ENCODE assay signal across 8 mouse cellular contexts in genomic region chr15:84629680-84630079, GRCm38 (mm10). TPM values are rescaled to one million over a fixed set of nuclear protein-coding genes. Genes with fewer than 3 reads are reported as not detected.
DNase-seq lines count a peak whose midpoint lies in the region; ATAC-seq and TF ChIP-seq lines count a peak whose summit lies in the region.

No protein-coding gene starts in this region.

- H3K4me2 ChIP-seq in forebrain, postnatal 0 days (ENCODE audit: low read depth): no peak overlapping the region
- H3K4me2 ChIP-seq in liver, embryonic 11.5 days: no peak overlapping the region

- 17% methylated on average over 3 of the region's 3 CpGs for WGBS in forebrain, postnatal 0 days
- 11% methylated on average over 3 of the region's 3 CpGs for WGBS in liver, embryonic 11.5 days

- H3K27me3 ChIP-seq in forebrain, postnatal 0 days (ENCODE audit: insufficient read depth, low read length): no peaks in the 10 kb centered on the region
- no peaks in the 10 kb centered on the region for H3K27me3 ChIP-seq in liver, embryonic 11.5 days (replicated peaks; ENCODE audit: control insufficient read depth, insufficient read depth, low read length)

- peak; percentile 90 for TF ChIP-seq CTCF in forebrain, postnatal 0 days (IDR thresholded peaks at IDR 0.05; ENCODE audit: low read depth)

- H3K4me3 ChIP-seq in forebrain, postnatal 0 days (ENCODE audit: low read depth, low read length): no peak overlapping the region
- H3K4me3 ChIP-seq in liver, embryonic 11.5 days (ENCODE audit: low read depth, low read length): no peak overlapping the region

- peak; percentile 62 to 64 for DNase-seq in heart, postnatal 10 days
- no peak for DNase-seq in heart, postnatal 25 days (ENCODE audit: low spot score)
- DNase-seq in A20 (ENCODE audit: low read depth, low spot score) (peak; percentile 63), adipocyte (ENCODE audit: low spot score) (peak; percentile 78)
- peak; percentile 87 for DNase-seq in forebrain, postnatal 0 days
- DNase-seq in liver, embryonic 11.5 days (ENCODE audit: low spot score): peak; percentile 54
- peak; percentile 72 for DNase-seq in retina, postnatal 7 days (ENCODE audit: low read depth, low spot score)
- no peak for DNase-seq in heart, adult 11 months

- H3K4me1 ChIP-seq in forebrain, postnatal 0 days (ENCODE audit: insufficient read depth): peaks cover 12% of the 10 kb centered on the region
- H3K4me1 ChIP-seq in liver, embryonic 11.5 days (replicated peaks; ENCODE audit: control insufficient read depth, insufficient read depth, low read length): no peaks in the 10 kb centered on the region; the same call in 1 of the 2 replicates

- no peaks in the 10 kb centered on the region for H3K36me3 ChIP-seq in forebrain, postnatal 0 days (ENCODE audit: insufficient read depth)
- H3K36me3 ChIP-seq in liver, embryonic 11.5 days (ENCODE audit: control insufficient read depth, insufficient read depth, low read length): no peaks in the 10 kb centered on the region

- H3K27ac ChIP-seq in forebrain, postnatal 0 days (ENCODE audit: low read depth, low read length): no peak overlapping the region
- H3K27ac ChIP-seq in liver, embryonic 11.5 days (ENCODE audit: low read depth, low read length): no peak overlapping the region

- peak; percentile 78 for ATAC-seq in forebrain, postnatal 0 days
- ATAC-seq in liver, embryonic 11.5 days (replicated peaks; ENCODE audit: low FRiP score): no peak

- intact Hi-C loops in heart, postnatal 10 days (cut with DNase I): loop anchor here (2.0 to 5.0 kb wide), 3 partner anchors 92 to 773 kb away; no protein-coding TSS in a partner anchor
- intact Hi-C loops in heart, postnatal 25 days (cut with DNase I): loop anchor here (2.0 to 5.0 kb wide), 2 partner anchors 93 to 512 kb away; no protein-coding TSS in a partner anchor

- no peak overlapping the region for H3K9ac ChIP-seq in forebrain, postnatal 0 days
- H3K9ac ChIP-seq in liver, embryonic 11.5 days (ENCODE audit: low read depth, low read length): no peak overlapping the region

- H3K9me3 ChIP-seq in forebrain, postnatal 0 days (ENCODE audit: low read length): no peaks in the 10 kb centered on the region
- H3K9me3 ChIP-seq in liver, embryonic 11.5 days (ENCODE audit: control insufficient read depth, low read length): no peaks in the 10 kb centered on the region

RNA-seq across cellular contexts. Expression of gene Prr5, which starts 39.7 kb away (rescaled TPM):
- 10 to 100 TPM in 1 of 2 experiments, 1 to 10 TPM in 1; 7.0 to 11.9 TPM for total RNA-seq in heart, postnatal 10 days (2021)
- 1 to 10 TPM; 3.1 to 3.4 TPM for total RNA-seq in heart, postnatal 25 days (2021)
- 8.6 and 17.2 TPM in 2 replicates for total RNA-seq in forebrain, postnatal 0 days (2014; rRNA removed)
- polyA plus RNA-seq in forebrain, postnatal 0 days (2015; fragmentation: Nextera tagmentation; extraction: Ambion mirVana): 17.8 and 28.2 TPM in 2 replicates
- polyA plus RNA-seq in liver, embryonic 11.5 days (2014; fragmentation: Nextera tagmentation; extraction: Ambion mirVana): 17.7 and 20.4 TPM in 2 replicates

Comparison
In these comparisons a context has a peak if more than half of its experiments do, and no peak if none do; other contexts are left out.
1. DNase-seq: peak in heart, postnatal 10 days (2 of 2), A20 (single experiment), adipocyte (single experiment), forebrain, postnatal 0 days (single experiment), liver, embryonic 11.5 days (single experiment) and retina, postnatal 7 days (single experiment); none in heart, postnatal 25 days (single experiment) and heart, adult 11 months (single experiment).